ENCODE assay signal across 24 mouse cellular contexts in genomic region chr6:66154831-66155230, GRCm38 (mm10).
DNase-seq lines count a peak whose midpoint lies in the region; ATAC-seq lines count a peak whose summit lies in the region.
"Had no signal": no experiment of that assay in that cellular context is flagged by ENCODE, and none has a peak within 500 bp of the region (broad histone marks: within the 10 kb centered on the region; RNA-seq: fewer than 3 reads in every experiment).

No protein-coding gene starts in this region.

- 0 out of 2 replicates have a peak, but pooled peaks have one; percentile 10 for ATAC-seq in heart, embryonic 16.5 days (replicated peaks; ENCODE audit: extremely low read depth, insufficient read depth, low FRiP score)
- ATAC-seq in midbrain, embryonic 13.5 days, result no peak
- ATAC-seq: forebrain, embryonic 16.5 days; Patski had no signal

- H3K27me3 ChIP-seq in heart, embryonic 16.5 days (ENCODE audit: control insufficient read depth, insufficient read depth, low read length), result no peaks in the 10 kb centered on the region
- H3K27me3 ChIP-seq in midbrain, embryonic 13.5 days, result no peaks in the 10 kb centered on the region
- H3K27me3 ChIP-seq: CH12.LX; embryonic facial prominence, embryonic 13.5 days; forebrain, embryonic 12.5 days; heart, embryonic 13.5 days; hindbrain, embryonic 12.5 days; Patski had no signal

- no peaks in the 10 kb centered on the region for H3K36me3 ChIP-seq in heart, embryonic 16.5 days (ENCODE audit: control insufficient read depth, insufficient read depth)
- H3K36me3 ChIP-seq in midbrain, embryonic 13.5 days, result no peaks in the 10 kb centered on the region
- H3K36me3 ChIP-seq: embryonic facial prominence, embryonic 13.5 days; forebrain, embryonic 12.5 days; heart, embryonic 13.5 days; hindbrain, embryonic 12.5 days had no signal

- no peak overlapping the region for H3K9ac ChIP-seq in heart, embryonic 16.5 days (ENCODE audit: low read length)
- H3K9ac ChIP-seq in midbrain, embryonic 13.5 days (replicated peaks), result no peak overlapping the region
- H3K9ac ChIP-seq: embryonic facial prominence, embryonic 13.5 days; forebrain, embryonic 12.5 days; heart, embryonic 13.5 days; hindbrain, embryonic 12.5 days had no signal

- H3K9me3 ChIP-seq in heart, embryonic 16.5 days (replicated peaks; ENCODE audit: control insufficient read depth, low read length), result no peaks in the 10 kb centered on the region
- H3K9me3 ChIP-seq in midbrain, embryonic 13.5 days, result no peaks in the 10 kb centered on the region
- H3K9me3 ChIP-seq: embryonic facial prominence, embryonic 13.5 days; forebrain, embryonic 12.5 days; heart, embryonic 13.5 days; hindbrain, embryonic 12.5 days had no signal

- intact Hi-C loops in left cerebral cortex, postnatal 4 days (cut with DNase I), result no loop called here

- no peak overlapping the region for H3K4me2 ChIP-seq in heart, embryonic 16.5 days (ENCODE audit: low read depth, low read length)
- no peak overlapping the region for H3K4me2 ChIP-seq in midbrain, embryonic 13.5 days (replicated peaks)
- H3K4me2 ChIP-seq: embryonic facial prominence, embryonic 13.5 days; forebrain, embryonic 12.5 days; heart, embryonic 13.5 days; hindbrain, embryonic 12.5 days had no signal

- H3K27ac ChIP-seq in heart, embryonic 16.5 days (ENCODE audit: low read length), result no peak overlapping the region
- H3K27ac ChIP-seq in midbrain, embryonic 13.5 days, result no peak overlapping the region
- H3K27ac ChIP-seq: embryonic facial prominence, embryonic 13.5 days; forebrain, embryonic 12.5 days; gastrocnemius, adult 2 months; heart, embryonic 13.5 days; hindbrain, embryonic 12.5 days had no signal

- H3K4me3 ChIP-seq in heart, embryonic 16.5 days (ENCODE audit: low read length), result no peak overlapping the region
- H3K4me3 ChIP-seq in midbrain, embryonic 13.5 days (replicated peaks), result no peak overlapping the region
- H3K4me3 ChIP-seq: embryonic facial prominence, embryonic 13.5 days; forebrain, embryonic 12.5 days; gastrocnemius, adult 2 months; heart, embryonic 13.5 days; hindbrain, embryonic 12.5 days had no signal

- no peaks in the 10 kb centered on the region for H3K4me1 ChIP-seq in heart, embryonic 16.5 days (ENCODE audit: control insufficient read depth, insufficient read depth, low read length)
- H3K4me1 ChIP-seq in midbrain, embryonic 13.5 days (replicated peaks), result no peaks in the 10 kb centered on the region
- H3K4me1 ChIP-seq: forebrain, embryonic 12.5 days; heart, embryonic 13.5 days; hindbrain, embryonic 12.5 days had no signal

- DNase-seq in heart, adult 18-20 months, result no peak
- DNase-seq in thymus, adult 18-20 months, result peak; percentile 27 to 66
- DNase-seq in thymus, postnatal 14 days, result peak; percentile 65
- DNase-seq in left cerebral cortex, postnatal 4 days, result no peak
- DNase-seq in kidney, adult 11 months, result no peak
- DNase-seq: adrenal gland, adult 2 months; adrenal gland, postnatal 25 days; B cell, adult 2 months; cerebellum, adult 18-20 months; cerebellum, adult 9-11 months; cerebellum, postnatal 36 days; gastrocnemius, adult 2 months; gastrocnemius, postnatal 25 days; heart, postnatal 10 days; heart, postnatal 4 days had no signal

- 79% methylated on average over 2 of the region's 2 CpGs for WGBS in heart, embryonic 16.5 days
- 91% methylated on average over 2 of the region's 2 CpGs for WGBS in midbrain, embryonic 13.5 days

Comparison
In these comparisons a context has a peak if more than half of its experiments do, and no peak if none do; other contexts are left out.
1. DNase-seq: peak in thymus, adult 18-20 months (2 of 2) and thymus, postnatal 14 days (single experiment); none in heart, adult 18-20 months (0 of 2), left cerebral cortex, postnatal 4 days (single experiment) and kidney, adult 11 months (single experiment).